Mouse (Mus musculus) kidney, embryonic 14.5 days (tissue): ENCODE measurements around the gene 1700029H14Rik. TPM values are rescaled to one million over a fixed set of nuclear protein-coding genes. Genes with fewer than 3 reads are reported as not detected.

Experiments
- ATAC-seq: fragments of 200-750 bp; cut with Nextera tagmentation; 2 replicates; pipeline ENCODE4 v1.8.0; 2017; ENCODE audit warnings: moderate number of reproducible peaks, mild to moderate bottlenecking, moderate TSS enrichment, moderate library complexity; ENCODE audit not compliant: low FRiP score, low TSS enrichment
- H3K27ac ChIP-seq: fragments of 300-500 bp; sonication (generic); 2 replicates; pipeline ENCODE4 v1.5.1; 2014; ENCODE audit warnings: low read depth, mild to moderate bottlenecking, low read length, moderate library complexity, mixed read lengths
- H3K27me3 ChIP-seq: fragments of 300-500 bp; sonication (generic); 2 replicates; pipeline ENCODE4 v1.6.1; 2014; ENCODE audit warnings: mild to moderate bottlenecking, low read length; ENCODE audit not compliant: control insufficient read depth, insufficient read depth
- H3K36me3 ChIP-seq: fragments of 300-500 bp; sonication (generic); 2 replicates; pipeline ENCODE4 v1.6.1; 2014; ENCODE audit warnings: low read length, mixed read lengths; ENCODE audit not compliant: control insufficient read depth, insufficient read depth
- H3K4me1 ChIP-seq: fragments of 300-500 bp; sonication (generic); 2 replicates; pipeline ENCODE4 v1.6.1; 2014; ENCODE audit warnings: low read length, mixed read lengths; ENCODE audit not compliant: control insufficient read depth, insufficient read depth
- H3K4me2 ChIP-seq: fragments of 300-500 bp; sonication (generic); replicated peaks from 2 replicates; pipeline ENCODE4 v1.6.1; 2014; ENCODE audit warnings: low read depth, mild to moderate bottlenecking, low read length
- H3K4me3 ChIP-seq: fragments of 300-500 bp; sonication (generic); 2 replicates; pipeline ENCODE4 v1.5.1; 2014; ENCODE audit warnings: mild to moderate bottlenecking, low read length
- H3K9ac ChIP-seq: fragments of 300-500 bp; sonication (generic); 2 replicates; pipeline ENCODE4 v1.6.1; 2014; ENCODE audit warnings: low read depth, mild to moderate bottlenecking, low read length, moderate library complexity
- H3K9me3 ChIP-seq: fragments of 300-500 bp; sonication (generic); 2 replicates; pipeline ENCODE4 v1.6.1; 2016; ENCODE audit warnings: low read length; ENCODE audit not compliant: control insufficient read depth
- WGBS: fragments of 180-500 bp; shearing (Covaris S2); extraction: QIAGEN DNeasy Blood & Tissue Kit; methylation state at CpG from one replicate; pipeline ENCODE4 v1.1.7; 2014; 5-methylcytosine and 5-hydroxymethylcytosine counted together
- polyA plus RNA-seq: library from polyadenylated mRNA; unstranded; fragments of >200 nt; fragmentation: Nextera tagmentation; extraction: Ambion mirVana; gene quantifications from 2 replicates; pipeline ENCODE4 v1.2.1, GENCODE M21; 2014

Gene 1700029H14Rik
- polyA plus RNA-seq, 1 experiment from 2014 or later: not detected

DNA sequence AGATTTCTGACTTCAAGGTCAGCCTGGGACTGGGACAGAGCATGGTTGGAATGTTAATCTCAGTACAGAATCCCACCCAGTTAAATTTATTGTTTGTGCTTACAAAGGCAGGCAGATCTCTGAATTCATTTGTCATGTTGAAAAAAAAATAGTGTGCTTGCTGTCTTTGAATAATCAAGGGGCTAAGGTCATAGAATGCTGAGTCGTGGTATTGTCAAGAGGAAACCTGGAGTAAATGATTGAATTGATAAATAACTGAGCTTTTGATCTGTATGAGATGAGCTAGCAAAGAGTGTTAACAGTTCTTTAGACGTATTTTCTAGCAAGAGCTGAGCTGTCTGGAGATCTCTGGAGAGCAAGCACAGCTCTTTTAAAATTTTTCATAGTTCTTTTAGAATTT is 25.2 kb downstream of the 1700029H14Rik start:
- no peak for ATAC-seq
- Histone ChIP-seq H3K4me2 (no peak overlapping the region), H3K36me3 (no peaks in the 10 kb centered on the region), H3K9me3 (no peaks in the 10 kb centered on the region), H3K4me1 (no peaks in the 10 kb centered on the region; the same call in 1 of the 2 replicates), H3K27ac (no peak overlapping the region), H3K4me3 (no peak overlapping the region), H3K9ac (no peak overlapping the region), H3K27me3 (no peaks in the 10 kb centered on the region)
- 49% methylated on average over 2 of the region's 2 CpGs for WGBS

DNA sequence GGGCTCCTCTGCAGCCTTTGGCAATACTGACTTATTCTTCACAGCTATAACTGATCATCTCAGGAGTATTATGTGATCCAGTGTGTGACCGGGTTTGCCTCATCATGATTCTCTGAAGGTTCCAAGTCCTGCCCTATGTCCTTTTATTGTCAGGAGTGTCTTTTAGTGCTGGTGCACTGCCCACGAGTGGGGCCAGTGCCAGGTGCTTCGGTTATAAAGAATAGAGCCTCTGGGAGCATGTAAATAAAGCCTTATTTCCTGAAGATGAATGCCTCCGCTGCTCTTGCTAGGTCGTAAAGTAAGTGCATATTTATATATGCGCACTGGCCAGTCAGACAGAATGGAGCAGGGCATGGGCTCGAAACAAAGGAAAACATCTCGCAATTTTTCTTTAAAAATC is 29.1 kb downstream of the 1700029H14Rik start:
- H3K27ac ChIP-seq: no peak overlapping the region
- no peaks in the 10 kb centered on the region for H3K27me3 ChIP-seq
- 54% methylated on average over 8 of the region's 8 CpGs for WGBS
- H3K4me1 ChIP-seq: peaks cover 26% of the 10 kb centered on the region
- H3K9ac ChIP-seq: no peak overlapping the region
- H3K4me3 ChIP-seq: no peak overlapping the region
- no peak overlapping the region for H3K4me2 ChIP-seq
- ATAC-seq: no peak
- no peaks in the 10 kb centered on the region for H3K36me3 ChIP-seq
- H3K9me3 ChIP-seq: no peaks in the 10 kb centered on the region

DNA sequence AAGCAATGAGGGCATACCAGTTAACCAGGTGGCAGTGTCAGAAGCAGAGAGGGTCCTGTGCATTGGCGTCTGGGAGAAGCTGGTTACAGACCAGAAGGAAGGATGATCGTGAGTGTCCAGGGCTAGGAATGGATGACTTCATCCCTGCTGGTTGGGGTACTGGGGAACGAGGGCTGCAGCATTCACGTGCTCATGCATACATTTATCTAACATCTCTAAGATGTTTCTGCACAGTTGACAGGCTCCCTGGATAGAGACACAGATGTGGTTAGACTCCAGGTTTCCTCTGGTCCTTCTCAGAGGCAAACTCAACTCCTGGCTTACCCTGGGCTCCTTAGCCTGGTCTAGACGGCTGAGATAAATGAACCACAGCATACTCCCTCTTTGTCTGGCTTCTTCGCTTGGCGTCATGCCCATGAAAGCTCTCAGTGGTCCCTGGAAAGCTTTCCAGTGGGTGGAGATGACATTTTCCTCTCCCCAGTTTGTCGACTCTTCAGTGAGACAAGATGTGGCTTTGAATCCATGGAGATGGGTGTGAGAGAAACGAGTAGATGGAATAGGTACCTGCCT is 30.6 kb downstream of the 1700029H14Rik start:
- Histone ChIP-seq H3K9me3 (no peaks in the 10 kb centered on the region), H3K4me3 (no peak overlapping the region), H3K36me3 (no peaks in the 10 kb centered on the region), H3K27me3 (no peaks in the 10 kb centered on the region), H3K4me1 (peaks cover 26% of the 10 kb centered on the region), H3K9ac (no peak overlapping the region), H3K27ac (peak overlapping the region; percentile 44), H3K4me2 (no peak overlapping the region)
- 56% methylated on average over 9 of the region's 9 CpGs for WGBS
- no peak for ATAC-seq

DNA sequence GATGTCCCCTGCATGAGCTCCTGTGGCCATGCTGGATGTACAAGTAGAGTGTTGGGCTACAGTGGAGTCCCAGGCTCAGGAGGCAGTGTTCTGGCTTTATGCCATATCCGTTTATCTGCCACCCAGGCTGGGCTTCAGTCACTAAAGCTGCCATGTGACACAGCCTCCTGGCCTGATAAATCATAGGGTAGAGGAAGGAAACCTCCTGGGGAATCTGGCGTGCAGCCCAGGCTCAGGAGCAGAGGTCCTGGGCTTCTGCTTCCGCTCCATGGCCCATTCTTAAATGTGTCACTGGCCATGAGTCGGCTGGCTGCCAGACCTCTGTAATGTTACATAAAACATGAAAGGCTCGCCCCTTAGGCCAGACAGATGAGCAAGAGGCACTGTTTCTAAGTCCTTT is 31.3 kb downstream of the 1700029H14Rik start:
- Histone ChIP-seq H3K9ac (no peak overlapping the region), H3K9me3 (no peaks in the 10 kb centered on the region), H3K4me2 (no peak overlapping the region), H3K27me3 (no peaks in the 10 kb centered on the region), H3K27ac (peak overlapping the region; percentile 57; the same call in 1 of the 2 replicates), H3K36me3 (no peaks in the 10 kb centered on the region), H3K4me3 (no peak overlapping the region), H3K4me1 (peaks cover 26% of the 10 kb centered on the region)
- 29% methylated on average over 5 of the region's 5 CpGs for WGBS
- peak; percentile 85 for ATAC-seq

DNA sequence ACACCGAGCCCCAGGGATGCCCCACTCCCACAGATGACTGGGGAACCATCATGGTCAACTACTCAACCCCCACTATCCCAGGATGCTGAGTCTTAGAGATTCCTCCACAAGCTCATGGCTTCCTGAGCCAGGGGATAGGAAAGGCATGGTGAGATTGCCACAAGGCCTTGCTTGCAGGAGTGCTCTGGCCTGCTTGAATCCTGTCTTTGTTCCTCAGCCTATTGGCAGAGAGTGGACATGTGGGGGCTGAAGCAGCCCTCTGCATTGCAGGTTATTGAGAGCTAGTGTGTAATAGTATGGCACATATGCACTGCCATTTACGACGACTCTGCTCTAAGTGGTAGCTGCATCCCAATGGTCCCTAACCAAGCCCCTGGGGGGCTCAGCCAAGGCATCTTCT is 31.9 kb downstream of the 1700029H14Rik start:
- Histone ChIP-seq H3K4me1 (peaks cover 26% of the 10 kb centered on the region), H3K4me2 (no peak overlapping the region), H3K4me3 (no peak overlapping the region), H3K27ac (peak overlapping the region; percentile 57; the same call in 1 of the 2 replicates), H3K9ac (no peak overlapping the region), H3K36me3 (no peaks in the 10 kb centered on the region), H3K27me3 (no peaks in the 10 kb centered on the region), H3K9me3 (no peaks in the 10 kb centered on the region)
- 78% methylated on average over 3 of the region's 3 CpGs for WGBS
- peak; percentile 24; the same call in 1 of the 2 replicates for ATAC-seq

DNA sequence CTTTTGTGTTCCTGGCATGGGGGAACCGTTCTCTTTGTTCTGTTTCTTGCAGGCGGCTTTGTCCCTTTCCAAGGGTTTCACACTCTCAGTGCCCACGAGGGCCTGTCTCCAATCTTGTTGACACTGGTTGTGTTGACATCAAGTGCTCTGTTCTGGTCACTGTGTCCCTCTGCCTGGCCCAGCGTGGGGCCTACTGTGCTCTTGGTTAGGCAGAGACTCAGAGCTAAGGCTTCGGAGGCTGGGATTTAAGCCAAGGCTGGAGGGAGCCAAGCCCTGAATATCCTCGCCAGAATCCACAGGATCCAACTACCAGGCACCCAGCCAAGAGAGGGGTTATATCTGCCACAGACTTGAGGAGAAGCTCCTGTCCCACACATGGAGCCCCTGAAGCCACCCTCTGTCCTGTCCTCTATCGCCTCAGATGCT is 32.4 kb downstream of the 1700029H14Rik start:
- H3K36me3 ChIP-seq: no peaks in the 10 kb centered on the region
- no peaks in the 10 kb centered on the region for H3K9me3 ChIP-seq
- H3K9ac ChIP-seq: no peak overlapping the region
- peaks cover 26% of the 10 kb centered on the region for H3K4me1 ChIP-seq
- peak; percentile 63 for ATAC-seq
- H3K27ac ChIP-seq: peak overlapping the region; percentile 57; the same call in 1 of the 2 replicates
- WGBS: 67% methylated on average over 7 of the region's 7 CpGs
- H3K4me2 ChIP-seq: no peak overlapping the region
- no peak overlapping the region for H3K4me3 ChIP-seq
- H3K27me3 ChIP-seq: no peaks in the 10 kb centered on the region

DNA sequence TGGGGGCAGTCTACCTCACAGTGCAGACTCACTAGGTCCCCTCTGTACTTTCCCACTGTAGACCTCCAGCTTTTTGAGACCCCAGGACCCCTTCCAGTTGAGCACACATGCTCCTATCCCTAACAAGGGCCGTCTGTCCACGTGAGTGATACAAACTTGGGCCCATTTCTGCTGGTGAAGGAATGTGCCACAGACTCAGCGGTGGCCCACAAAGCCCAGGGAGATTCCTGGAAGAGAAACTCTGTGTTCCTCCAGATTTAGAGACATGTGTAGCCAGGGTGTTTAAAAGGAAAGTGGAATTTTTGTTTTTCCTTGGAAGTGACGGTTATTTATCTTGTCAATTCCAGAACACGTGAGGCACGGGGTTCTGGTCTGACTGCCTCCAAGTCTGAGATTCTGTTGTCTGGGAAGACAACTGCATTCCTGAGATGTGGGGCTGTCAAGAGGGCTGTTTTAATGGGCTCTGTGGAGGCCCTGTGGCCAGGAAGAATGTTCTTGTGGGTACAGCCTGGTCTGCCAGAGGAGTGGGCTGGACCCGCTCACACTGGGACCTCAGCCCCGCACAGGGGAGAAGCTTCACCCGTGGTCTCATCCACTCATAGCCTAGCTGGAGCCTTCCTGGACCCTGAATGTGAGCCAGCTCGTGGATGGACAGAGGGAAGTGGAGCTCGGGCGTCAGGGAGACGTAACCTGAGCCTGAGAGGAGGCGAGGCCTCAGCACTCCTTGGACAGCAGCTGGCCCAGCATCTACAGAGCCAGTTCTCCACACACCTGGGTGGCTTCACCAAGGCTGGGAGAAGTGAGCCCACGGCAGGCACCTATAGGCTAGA is 33.0 kb downstream of the 1700029H14Rik start:
- peak; percentile 44; the same call in 1 of the 2 replicates for ATAC-seq
- no peak overlapping the region for H3K4me3 ChIP-seq
- peak overlapping the region; percentile 57; the same call in 1 of the 2 replicates for H3K27ac ChIP-seq
- peaks cover 26% of the 10 kb centered on the region for H3K4me1 ChIP-seq
- no peaks in the 10 kb centered on the region for H3K27me3 ChIP-seq
- H3K9me3 ChIP-seq: no peaks in the 10 kb centered on the region
- H3K4me2 ChIP-seq: no peak overlapping the region
- 0 out of 2 replicates have a peak overlapping the region, but pooled peaks have one; percentile 23 for H3K9ac ChIP-seq
- 47% methylated on average over 15 of the region's 15 CpGs for WGBS
- H3K36me3 ChIP-seq: no peaks in the 10 kb centered on the region

DNA sequence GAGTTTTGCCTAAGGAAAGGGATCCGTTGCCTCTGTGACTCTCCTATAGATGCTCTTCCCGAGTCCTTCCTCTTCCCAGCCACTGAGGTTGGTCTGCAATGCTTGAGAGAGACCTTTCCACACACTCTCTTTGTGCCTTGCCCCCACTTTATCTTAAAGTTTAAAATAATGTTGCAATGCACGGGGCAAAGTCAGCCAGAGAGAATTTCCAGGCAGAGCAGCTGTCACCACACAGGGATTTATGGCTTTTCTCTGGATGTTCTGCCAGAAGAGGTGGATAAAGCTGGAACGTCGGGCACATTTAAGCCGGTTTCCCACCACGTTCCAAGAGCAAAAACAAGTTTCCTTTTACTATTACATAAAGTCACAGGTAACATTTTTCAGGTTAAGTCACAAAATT is 40.9 kb downstream of the 1700029H14Rik start:
- no peaks in the 10 kb centered on the region for H3K36me3 ChIP-seq
- no peaks in the 10 kb centered on the region for H3K27me3 ChIP-seq
- no peak overlapping the region for H3K4me3 ChIP-seq
- no peaks in the 10 kb centered on the region for H3K4me1 ChIP-seq
- H3K9ac ChIP-seq: no peak overlapping the region
- no peak for ATAC-seq
- whole genome bisulfite sequencing: 38% methylated on average over 7 of the region's 7 CpGs
- no peaks in the 10 kb centered on the region for H3K9me3 ChIP-seq
- H3K27ac ChIP-seq: no peak overlapping the region
- no peak overlapping the region for H3K4me2 ChIP-seq

DNA sequence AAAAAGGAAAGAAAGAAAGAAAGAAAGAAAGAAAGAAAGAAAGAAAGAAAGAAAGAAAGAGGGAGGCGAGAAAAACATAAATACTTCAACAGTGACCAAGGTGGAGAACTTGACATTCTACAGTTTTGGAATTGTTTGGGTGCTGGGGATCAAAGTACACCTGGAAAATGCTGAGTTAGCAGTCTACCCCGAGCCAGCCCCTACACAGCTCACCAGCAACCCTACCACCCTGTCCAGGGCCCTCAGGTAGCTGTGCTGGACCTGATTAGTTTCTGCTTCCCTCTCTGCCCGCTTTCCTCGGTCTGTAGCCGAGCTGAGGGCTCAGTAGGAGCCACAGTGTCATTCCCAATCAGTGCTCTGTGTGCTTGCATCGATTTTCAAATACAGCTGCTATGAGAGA is 41.9 kb downstream of the 1700029H14Rik start:
- Histone ChIP-seq H3K9ac (no peak overlapping the region), H3K4me3 (no peak overlapping the region), H3K4me2 (no peak overlapping the region), H3K36me3 (no peaks in the 10 kb centered on the region), H3K4me1 (no peaks in the 10 kb centered on the region), H3K27ac (no peak overlapping the region), H3K27me3 (no peaks in the 10 kb centered on the region), H3K9me3 (no peaks in the 10 kb centered on the region)
- no peak for ATAC-seq
- 68% methylated on average over 6 of the region's 6 CpGs for WGBS
